Mouse (Mus musculus): ENCODE results near the gene Wtap.
"Not testable (repeated sequence)": the region's sequence is repeated elsewhere in the genome, so short reads cannot be mapped to it uniquely, and the experiment has no call there.

Gene Wtap

DNA sequence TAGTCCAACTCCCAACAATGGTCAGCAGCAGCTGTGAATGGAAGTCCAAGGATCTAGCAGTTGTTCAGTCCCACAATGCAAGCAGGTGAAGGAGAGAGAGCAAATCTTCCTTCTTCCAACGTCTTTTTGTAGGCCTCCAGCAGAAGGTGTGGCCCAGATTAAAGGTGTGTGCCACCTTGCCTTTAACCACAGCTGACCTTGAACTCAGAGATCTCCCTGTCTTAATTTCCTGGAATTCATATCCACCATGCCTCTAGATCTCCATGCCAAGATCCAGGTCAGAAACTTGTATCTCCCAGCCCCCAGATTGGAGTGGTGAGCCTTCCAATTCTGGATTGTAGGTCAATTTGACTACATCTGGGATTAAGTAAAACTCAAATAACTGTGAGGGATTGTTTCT is at the start of gene Wtap:
Wtap (minus strand) TSS at position 101 of the 400 bp plus-strand sequence.
- no peak for DNase-seq

DNA sequence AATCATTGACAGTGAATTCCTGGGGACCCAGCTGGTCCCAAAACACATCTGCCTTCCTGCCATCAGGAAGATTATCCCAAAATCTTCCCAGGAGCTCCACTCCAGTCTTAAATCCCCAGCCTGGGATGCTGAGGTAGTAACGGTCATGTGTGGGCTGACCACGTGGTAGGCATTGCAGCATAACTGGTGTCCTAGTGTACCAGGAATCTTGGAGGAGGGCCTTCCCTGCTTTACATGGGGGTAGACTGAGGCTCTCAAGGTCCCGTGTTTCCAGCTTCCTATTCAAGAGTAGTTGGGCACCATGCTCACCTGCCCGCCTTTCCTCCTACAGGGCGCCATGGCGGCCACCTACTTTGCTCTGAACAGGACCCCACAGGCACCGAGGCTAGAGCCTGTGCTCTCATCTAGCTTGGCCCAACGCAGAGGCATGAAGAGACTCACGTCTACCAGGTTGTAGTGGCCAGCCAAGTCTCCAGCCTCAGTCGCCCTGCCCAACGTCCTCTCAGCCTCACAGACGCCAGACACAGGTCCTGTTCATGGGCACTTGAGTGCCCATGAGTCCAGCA is 42.7 kb upstream of the Wtap start:
- DNase-seq, result not testable (repeated sequence)

DNA sequence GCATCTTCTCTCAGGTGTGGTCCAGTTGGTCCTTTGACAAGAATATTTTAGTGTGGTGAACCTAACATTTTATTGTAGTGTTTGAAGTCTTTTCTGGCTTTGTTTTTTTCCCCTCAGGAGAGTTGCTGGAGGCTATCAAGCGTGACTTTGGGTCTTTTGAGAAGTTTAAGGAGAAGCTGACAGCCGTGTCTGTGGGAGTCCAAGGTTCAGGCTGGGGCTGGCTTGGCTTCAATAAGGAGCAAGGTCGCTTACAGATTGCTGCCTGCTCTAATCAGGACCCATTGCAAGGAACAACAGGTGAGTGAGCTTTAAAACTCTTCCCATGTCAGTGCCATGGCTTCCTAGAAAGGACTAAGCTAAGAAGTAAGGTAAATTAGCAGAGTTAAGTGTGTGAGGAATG is 19.3 kb upstream of the Wtap start:
- peak; percentile 73 for DNase-seq

DNA sequence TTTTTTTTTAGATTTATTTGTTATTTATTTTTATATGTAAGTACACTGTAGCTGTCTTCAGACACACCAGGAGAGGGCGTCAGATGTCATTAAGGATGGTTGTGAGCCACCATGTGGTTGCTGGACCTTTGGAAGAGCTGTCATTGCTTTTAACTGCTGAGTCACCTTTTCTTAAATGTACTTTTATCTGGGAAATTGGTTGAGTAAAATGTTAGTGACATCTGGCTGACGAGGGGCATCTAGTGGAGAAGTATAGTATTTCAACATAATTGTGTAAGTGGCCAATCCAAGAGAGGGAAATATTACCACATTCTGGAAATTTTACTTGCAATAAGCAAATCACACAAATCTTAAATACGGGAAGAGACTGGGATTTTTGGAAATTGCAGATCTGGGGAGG is 15.9 kb upstream of the Wtap start:
- peak; percentile 60 for DNase-seq

DNA sequence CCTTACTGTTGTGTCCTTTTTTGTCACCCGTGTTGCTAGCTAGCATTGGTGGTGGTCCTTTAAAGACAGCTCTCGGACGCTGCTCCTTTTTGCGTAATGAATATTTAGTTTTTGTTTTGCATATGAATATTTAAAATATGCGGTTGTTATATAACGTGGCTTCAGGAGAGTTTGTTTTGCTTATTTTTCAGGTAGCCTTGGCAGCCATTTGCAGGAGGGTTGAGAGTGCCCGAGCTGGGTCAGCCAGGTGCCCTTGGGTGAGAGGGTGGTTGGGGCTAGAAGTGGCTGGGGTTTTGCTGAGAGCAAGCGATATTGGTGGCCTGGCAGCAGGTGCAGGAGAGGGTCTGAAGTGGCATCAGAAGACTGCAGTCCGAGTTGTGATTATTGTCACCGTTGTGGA is 14.6 kb upstream of the Wtap start:
- DNase-seq, result peak; percentile 56

DNA sequence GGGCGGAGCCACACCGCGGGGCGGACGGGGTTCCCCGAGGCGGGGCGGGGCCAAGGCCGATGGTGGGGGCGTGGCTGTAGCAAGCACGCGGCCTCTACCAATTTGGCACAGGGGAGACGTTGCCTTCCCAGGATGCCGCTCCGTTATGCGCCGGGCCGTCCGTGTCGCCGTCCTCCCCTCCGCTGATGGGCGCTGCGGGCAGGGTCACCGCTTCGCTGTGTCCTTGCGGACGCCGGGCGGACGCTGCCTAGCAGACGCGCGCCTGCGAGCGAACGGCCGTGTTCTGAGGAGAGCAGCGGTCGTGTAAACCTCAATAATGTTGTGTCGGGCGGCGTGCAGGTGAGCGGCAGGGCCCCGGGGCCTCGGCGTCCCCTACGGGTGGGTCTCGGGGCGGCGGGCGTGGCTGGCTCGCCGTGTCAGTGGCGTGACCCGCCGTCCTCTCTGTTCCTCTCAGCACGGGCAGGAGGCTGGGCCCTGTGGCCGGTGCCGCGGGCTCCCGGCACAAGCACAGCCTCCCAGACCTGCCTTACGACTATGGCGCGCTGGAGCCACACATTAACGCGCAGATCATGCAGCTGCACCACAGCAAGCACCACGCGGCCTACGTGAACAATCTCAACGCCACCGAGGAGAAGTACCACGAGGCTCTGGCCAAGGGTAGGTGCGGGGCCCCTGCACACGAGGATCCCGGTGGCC is 13.9 kb upstream of the Wtap start:
- DNase-seq, result peak; percentile 99

DNA sequence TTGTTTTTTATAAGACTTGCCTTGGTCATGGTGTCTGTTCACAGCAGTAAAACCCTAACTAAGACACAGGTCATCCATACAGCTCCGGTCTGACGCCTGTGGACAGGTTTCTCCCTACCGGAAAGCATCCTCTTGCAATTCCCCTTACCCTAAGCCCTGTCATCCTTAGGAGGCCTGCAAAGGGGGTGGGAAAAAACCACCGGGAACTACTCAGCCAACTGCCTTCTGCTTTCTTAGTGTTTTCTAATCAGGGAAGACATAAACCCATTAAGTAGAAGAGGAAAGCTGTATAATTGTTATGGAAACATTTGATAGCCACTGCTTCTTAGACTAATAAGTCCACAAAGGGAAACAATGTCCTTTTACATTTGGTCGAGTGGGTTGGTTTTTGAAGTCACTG is 13.0 kb upstream of the Wtap start:
- no peak for DNase-seq

DNA sequence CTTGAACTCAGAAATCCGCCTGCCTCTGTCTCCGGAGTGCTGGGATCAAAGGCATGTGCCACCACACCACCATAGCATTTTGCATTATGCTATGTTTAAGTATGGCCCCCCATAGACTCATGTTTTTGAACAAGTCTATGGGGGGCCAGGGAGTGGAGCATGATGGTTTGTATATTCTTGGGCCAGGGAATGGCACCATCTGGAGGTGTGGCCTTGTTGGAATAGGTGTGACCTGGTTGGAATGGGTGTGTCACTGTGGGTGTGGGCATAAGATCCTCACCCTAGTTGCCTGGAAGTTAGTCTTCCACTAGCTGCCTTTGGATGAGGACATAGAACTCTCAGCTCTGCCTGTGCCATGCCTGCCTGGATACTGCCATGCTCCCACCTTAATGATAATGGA is 12.6 kb upstream of the Wtap start, which contains the start of gene Sod2:
Sod2 (plus strand) TSS at position 301 of the 400 bp plus-strand sequence.
- not testable (repeated sequence) for DNase-seq

DNA sequence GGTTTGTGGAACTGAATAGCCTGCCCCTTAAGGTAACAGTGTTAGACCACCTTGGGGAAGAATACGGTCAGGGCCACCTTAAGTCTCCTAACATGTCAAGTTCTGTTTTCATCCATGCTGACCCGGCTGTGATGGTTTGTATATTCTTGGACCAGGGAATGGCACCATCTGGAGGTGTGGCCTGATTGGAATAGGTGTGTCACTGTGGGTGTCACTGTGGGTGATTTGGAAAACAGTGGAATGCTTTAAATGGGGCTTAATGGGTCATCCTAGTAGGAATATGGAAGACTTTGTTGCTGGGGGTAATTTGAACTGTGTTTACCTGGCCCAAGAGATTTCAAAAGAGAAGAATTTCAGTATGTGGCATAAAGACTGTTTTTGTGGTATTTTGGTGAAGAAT is 10.5 kb upstream of the Wtap start:
- not testable (repeated sequence) for DNase-seq

DNA sequence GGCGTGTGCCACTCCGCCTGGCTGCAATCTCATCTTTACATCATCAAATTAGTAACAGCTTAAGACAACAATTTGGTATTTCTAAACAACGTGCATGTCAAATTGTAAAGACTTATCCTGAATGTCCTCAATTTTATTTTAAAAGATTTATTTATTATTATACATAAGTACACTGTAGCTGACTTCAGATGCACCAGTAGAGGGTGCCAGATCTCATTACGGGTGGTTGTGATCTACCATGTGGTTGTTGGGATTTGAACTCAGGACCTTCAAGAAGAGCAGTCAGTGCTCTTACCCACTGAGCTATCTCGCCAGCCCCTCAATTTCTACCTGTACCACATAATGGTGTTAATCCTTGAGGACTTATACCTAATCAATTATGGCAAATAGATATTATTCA is 8.3 kb upstream of the Wtap start:
- not testable (repeated sequence) for DNase-seq

DNA sequence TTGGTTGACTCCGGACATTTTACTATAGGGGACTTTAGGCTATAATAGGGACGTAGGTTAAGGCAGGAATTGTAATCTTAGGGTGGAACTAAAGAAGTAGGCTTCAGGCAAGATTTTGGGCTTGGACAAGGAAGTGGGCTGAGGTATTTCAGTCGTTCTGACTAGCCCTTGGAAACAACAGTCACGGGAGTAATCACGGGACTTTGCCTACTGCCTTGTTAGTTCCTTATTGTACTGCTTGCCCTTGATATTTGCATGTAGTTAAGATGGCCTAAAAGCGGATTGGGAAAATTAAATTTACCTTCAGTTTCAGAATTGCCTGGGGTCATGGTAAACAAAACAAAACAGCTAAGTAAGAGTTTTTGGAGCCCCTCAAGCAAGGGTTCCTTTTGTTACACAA is 5.1 kb upstream of the Wtap start:
- no peak for DNase-seq

DNA sequence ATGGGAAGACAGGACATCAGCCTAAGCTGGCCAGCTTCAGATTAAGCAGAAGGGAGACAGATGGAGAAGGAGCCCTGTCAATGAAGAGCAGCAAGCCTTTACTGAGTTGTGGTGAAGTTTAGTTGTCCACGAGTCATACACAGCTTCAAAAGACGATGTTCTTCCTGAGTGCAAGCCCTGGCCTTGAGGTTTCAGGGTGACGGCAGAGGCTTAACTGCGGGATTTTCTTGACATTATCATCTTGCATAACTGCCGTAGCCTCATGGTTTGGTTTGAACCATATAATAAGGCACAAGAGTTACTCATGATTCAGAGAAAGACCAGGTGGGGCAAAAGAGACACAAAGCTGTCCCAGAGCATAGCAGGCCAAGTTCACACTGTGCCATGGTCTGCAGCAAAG is 3.9 kb upstream of the Wtap start:
- DNase-seq, result no peak

DNA sequence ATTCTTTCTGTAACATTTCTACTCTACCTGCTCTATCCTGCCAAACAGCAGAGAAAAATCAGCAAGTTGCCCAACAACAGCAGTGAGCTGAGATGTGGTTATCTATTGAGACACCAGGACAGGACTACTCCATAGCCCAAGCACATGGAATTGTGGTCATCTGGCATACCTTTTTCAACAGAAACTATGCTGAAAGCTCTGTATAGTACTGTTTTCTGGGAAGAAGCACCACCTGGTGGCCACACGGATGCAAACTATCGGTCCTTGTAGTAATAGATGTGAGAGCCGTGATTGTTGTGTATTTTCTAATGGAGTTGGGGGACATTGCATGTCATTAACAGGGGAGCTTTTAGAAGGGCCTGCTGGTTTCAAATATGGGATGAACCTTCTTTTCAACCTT is 2.4 kb upstream of the Wtap start:
- DNase-seq, result peak; percentile 80

DNA sequence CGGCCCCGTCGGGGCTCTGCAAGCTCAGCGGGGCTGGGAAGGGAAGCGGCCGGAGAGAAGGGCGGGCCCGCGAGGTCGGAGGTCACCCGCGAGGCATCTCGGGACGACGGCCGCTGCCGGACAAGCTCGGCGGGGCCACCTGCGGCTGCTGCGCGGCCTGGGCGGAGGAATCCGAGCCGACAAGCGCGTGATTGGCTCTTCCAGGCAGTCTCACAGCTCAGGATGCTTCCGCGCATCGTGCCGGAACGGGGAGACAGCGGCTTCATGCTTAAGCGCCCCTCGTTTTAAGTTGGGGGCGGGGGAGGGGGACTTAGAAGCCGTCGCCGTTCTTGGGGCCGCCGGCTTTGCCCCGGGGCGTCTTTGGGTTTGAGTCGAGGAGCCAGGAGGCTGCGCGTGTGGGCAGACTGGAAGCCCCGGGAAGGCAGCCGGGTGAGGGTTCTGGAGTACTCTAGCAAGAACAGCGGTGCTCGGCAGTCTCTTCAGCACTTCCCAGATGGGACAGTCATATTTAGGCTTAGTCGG is 1.4 kb downstream of the Wtap start:
- DNase-seq, result peak; percentile 98

DNA sequence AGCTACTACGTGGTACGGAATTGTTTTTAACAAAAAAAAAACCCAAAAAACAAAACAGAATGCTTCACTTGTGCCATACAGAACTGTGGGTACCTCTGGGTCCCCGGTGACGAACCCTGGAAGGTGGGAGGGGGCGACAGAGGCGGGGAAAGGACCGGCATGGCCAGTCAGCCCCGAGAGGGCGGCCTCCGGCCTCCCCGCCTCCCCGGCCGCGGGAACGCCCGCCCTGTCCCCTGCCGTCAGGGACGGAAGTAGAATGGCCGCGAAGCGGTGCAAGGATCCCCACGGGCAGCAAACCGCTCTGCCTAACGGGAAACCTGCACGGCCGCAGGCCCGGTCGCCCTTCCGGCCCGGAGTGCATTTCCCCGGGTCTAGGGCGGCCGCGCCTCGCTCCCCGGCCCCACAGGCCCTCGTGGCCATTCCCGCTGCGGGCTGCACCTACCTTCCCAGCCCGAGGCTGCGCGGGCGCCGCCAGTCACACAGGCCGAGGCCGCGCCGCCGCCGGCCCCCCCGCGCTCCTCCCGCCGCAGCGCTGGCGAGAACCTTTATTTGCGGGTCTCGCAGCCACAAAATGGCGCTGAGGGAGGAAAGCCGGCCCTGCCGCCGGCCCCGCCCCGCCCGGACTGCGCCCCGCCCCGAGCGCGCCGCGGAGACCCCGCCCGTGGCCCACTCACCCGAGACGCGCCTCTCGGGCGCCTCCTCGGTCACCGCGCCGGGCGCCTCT is 2.2 kb downstream of the Wtap start:
- peak; percentile 95 for DNase-seq

DNA sequence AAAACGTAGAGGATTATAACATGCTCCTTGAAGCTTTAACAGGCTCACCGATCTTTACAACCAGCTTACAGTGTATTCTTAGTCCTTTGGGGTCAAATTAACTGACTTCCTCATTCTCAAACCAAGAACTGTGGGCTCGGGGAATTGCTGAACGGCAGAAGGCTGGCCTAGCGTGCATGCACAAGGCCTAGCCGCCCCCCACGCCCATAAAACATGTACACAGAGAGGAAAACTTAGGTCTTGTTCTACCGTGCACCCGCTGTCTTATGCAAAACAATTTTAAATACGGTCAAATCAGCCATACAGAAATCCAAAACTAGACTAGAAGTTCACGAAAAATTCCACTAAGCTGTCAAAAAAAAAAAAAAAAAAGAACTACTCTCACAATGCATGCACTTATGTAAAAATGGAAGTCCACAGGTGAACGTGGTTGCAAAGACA is 2.8 kb downstream of the Wtap start:
- DNase-seq, result peak; percentile 34

DNA sequence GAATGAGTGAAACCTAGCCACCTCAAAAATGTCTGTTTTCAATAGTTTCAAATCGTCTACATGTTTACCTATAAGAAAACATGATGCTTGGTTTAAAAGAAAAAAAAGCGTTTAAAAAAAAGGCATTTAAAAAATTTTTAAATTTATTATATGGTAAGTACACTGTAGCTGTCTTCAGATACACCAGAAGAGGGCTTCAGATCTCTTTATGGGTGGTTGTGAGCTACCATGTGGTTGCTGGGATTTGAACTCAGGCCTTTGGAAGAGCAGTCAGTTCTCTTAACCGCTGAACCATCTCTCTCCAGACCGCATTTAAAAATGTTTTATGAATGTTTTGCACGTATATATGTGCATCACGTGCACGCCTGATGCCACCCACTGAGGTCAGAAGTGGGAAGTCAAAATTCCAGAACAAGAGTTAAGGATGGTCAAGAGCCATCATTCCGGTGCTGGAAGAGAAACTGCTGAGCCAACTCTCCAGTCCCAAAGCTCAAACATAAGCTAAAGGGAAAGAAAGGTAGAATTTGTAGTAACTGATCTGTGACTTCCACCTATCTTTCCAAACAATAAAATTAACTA is 3.3 kb downstream of the Wtap start:
- DNase-seq, result no peak

DNA sequence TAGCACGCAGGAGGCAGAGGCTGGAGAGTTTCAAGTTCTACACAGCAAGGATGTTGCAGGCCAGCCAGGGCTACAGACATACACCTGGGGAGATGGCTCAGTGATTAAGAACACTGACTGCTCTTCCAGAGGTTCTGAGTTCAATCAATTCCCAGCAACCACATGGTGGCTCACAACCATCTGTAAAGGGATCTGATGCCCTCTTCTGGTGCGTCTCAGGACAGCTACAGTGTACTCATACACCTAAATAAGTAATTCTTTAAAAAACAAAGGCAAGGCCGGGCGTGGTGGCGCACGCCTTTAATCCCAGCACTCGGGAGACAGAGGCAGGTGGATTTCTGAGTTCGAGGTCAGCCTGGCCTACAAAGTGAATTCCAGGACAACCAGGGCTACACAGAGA is 5.9 kb downstream of the Wtap start:
- not testable (repeated sequence) for DNase-seq

DNA sequence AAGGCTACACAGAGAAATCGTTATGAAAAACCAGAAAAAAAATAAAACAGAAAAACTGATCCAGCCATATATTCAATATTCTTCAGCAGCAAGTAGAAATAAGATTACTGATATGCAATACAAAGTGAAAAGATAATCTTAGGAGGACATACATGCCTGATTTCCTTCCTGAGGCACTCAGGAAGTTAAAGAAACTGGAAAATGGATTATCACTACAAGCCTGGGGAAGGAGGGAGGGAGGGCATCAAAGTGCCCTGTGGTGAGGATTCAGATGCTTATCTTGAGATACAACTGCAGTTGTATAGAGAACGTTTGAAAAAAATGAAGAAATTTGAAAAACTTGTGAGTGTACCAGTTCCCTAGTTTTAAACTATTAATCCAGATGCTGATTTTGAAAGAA is 10.0 kb downstream of the Wtap start:
- DNase-seq, result no peak

DNA sequence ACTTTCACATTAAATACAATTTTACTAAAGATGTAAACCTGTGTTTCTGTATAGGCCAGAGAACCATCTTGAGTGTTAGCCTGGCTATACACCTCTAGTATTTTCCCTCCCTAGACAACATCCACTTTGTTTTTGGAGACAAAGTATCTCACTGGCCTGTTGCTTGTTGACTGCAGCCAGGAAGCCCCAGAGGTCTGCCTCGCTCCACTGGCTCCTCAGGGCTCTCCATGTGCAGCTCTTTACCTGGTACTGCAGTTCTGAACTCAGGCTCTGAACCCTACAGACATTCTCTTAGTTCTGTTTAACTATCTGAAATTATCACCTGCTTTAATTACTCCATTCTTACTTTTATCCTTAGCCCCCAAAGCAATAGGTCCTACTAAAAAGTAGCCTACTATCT is 15.4 kb downstream of the Wtap start:
- no peak for DNase-seq

DNA sequence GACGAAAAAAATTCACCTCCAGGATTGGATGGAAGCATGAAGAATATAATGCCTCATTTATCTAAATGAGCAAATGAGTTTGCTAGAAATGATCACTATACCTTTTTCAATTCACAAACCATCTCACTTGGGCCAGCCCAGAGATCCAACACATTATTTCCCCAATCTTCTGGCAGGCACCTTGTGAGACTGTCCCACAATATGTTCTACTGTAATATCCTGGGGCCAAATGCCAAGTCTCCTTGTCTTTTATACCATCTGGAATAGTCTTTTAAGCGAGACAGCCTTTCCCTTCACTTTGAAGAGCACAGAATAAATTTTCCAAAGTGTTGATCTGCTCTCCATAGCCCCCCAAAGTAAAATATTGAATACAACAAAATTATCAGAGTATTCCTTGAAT is 20.1 kb downstream of the Wtap start:
- no peak for DNase-seq

DNA sequence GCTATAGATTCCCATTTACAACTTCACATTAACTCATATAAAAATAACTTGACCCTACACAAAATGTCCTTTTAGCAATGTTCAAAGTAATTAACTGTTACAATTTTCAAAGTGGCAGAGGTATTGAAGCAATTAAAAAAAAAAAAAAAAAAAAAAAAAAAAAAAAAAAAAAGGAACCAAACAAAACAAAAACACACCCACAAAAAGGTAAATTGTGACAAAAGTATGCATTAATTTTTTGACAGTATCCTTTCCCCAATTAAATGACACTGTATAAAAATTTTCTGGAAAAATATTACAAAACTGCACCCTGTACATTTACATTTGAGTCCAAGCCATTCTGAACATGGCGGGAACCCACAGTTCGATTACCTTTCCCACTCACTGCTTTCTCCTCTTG is 26.8 kb downstream of the Wtap start:
- DNase-seq, result no peak

DNA sequence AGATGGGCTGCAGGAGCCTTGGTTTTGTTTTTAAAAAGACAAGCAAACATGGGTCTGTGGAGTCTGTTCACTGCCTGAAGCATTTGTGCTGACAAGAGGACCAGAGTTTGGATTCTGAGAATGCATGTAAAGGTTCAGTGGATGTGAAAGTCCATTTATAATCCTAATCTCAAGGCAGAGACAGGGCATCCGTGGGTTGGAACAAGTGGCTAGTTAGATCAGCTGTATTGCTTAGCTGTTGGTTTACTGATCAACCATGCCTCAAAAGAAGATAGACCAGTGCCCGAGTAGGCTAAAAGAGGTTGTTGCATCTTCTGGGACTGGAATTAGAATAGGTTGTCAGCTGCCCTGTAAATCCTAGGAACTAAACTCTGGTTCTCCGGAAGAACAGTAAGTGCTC is 30.5 kb downstream of the Wtap start:
- DNase-seq, result peak; percentile 29
